Mouse (Mus musculus) ES-Bruce4 (cell line): ENCODE results near the gene Tmem246.

Source experiments
- CTCF ChIP-seq: IDR thresholded peaks from one replicate; pipeline ENCODE4 v1.8.1; 2011; ENCODE audit warnings: low read depth, low read length
- EP300 ChIP-seq: IDR thresholded peaks from 2 replicates; pipeline ENCODE4 v1.6.1; 2011; ENCODE audit warnings: low read depth, low read length; ENCODE audit not compliant: insufficient read depth
- POLR2A ChIP-seq: IDR thresholded peaks from one replicate; pipeline ENCODE4 v1.8.1; 2011; ENCODE audit warnings: low read length; ENCODE audit not compliant: insufficient read depth

DNA sequence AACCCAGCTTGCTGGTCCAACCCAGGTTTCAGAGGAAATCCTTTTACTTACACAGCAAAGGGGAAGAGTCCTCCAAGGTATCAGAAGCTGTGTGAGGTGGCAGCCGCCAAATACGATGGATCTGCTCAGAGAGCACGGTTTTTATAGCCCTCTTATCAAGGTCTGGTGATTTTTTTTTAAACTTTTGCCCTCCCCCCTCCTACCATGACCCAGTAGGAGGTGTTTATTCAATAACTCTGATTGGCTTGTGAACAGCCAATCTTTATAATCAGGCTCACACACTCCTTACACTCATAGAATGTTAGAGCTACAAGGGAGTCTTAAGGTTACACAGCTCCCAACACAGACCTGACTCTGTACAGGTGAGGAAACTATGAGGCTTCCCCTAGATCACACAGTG is 48.3 kb downstream of the Tmem246 start, which contains the start of gene Aldob:
- TF ChIP-seq CTCF = no peak
- no peak for TF ChIP-seq POLR2A
- TF ChIP-seq EP300 = no peak
